Mouse (Mus musculus) embryonic facial prominence, embryonic 14.5 days (tissue): ENCODE data around the gene Gosr2. TPM values are rescaled to one million over a fixed set of nuclear protein-coding genes. Genes with fewer than 3 reads are reported as not detected.
"Not testable (repeated sequence)": the region's sequence is repeated elsewhere in the genome, so short reads cannot be mapped to it uniquely, and the experiment has no call there.

Experiments
- ATAC-seq: fragments of 200-750 bp; cut with Nextera tagmentation; 2 replicates; pipeline ENCODE4 v1.8.0; 2017; ENCODE audit warnings: low read depth, moderate number of reproducible peaks, moderate TSS enrichment
- DNase-seq: peaks from one replicate; pipeline ENCODE4 v3.0.0-alpha.2; 2015; ENCODE audit warnings: low spot score
- H3K27ac ChIP-seq: fragments of 300-500 bp; sonication (generic); replicated peaks from 2 replicates; pipeline ENCODE4 v1.5.1; 2014; ENCODE audit warnings: low read depth, mild to moderate bottlenecking, low read length, moderate library complexity
- H3K27me3 ChIP-seq: fragments of 300-500 bp; sonication (generic); replicated peaks from 2 replicates; pipeline ENCODE4 v1.6.1; 2014; ENCODE audit warnings: low read length; ENCODE audit not compliant: control insufficient read depth, insufficient read depth
- H3K36me3 ChIP-seq: fragments of 300-500 bp; sonication (generic); 2 replicates; pipeline ENCODE4 v1.6.1; 2014; ENCODE audit warnings: low read length, mixed read lengths; ENCODE audit not compliant: control insufficient read depth, insufficient read depth
- H3K4me1 ChIP-seq: fragments of 300-500 bp; sonication (generic); 2 replicates; pipeline ENCODE4 v1.6.1; 2014; ENCODE audit warnings: antibody characterized with exemption, low read length; ENCODE audit not compliant: control insufficient read depth, insufficient read depth
- H3K4me2 ChIP-seq: fragments of 300-500 bp; sonication (generic); 2 replicates; pipeline ENCODE4 v1.6.1; 2014; ENCODE audit warnings: low read depth, mild to moderate bottlenecking, low read length, moderate library complexity, mixed read lengths
- H3K4me3 ChIP-seq: fragments of 300-500 bp; sonication (generic); 2 replicates; pipeline ENCODE4 v1.5.1; 2014; ENCODE audit warnings: low read depth, mild to moderate bottlenecking, low read length
- H3K9ac ChIP-seq: fragments of 300-500 bp; sonication (generic); 2 replicates; pipeline ENCODE4 v1.6.1; 2014; ENCODE audit warnings: low read depth, mild to moderate bottlenecking, low read length, moderate library complexity, mixed read lengths
- H3K9me3 ChIP-seq: fragments of 300-500 bp; sonication (generic); 2 replicates; pipeline ENCODE4 v1.6.1; 2016; ENCODE audit warnings: low read length; ENCODE audit not compliant: control insufficient read depth
- WGBS: fragments of 180-500 bp; shearing (Covaris S2); extraction: QIAGEN DNeasy Blood & Tissue Kit; methylation state at CpG from one replicate; pipeline ENCODE4 v1.1.7; 2014; 5-methylcytosine and 5-hydroxymethylcytosine counted together
- polyA plus RNA-seq: library from polyadenylated mRNA; unstranded; fragments of >200 nt; fragmentation: Nextera tagmentation; extraction: Ambion mirVana; gene quantifications from 2 replicates; pipeline ENCODE4 v1.2.1, GENCODE M21; 2014

The Gosr2 gene
- polyA plus RNA-seq, 1 experiment from 2014 or later, result 93.7 TPM

- WGBS, result 81% methylated on average over 7 of the region's 7 CpGs
- no peaks in the 10 kb centered on the region for H3K27me3 ChIP-seq
- no peaks in the 10 kb centered on the region for H3K4me1 ChIP-seq
- H3K27ac ChIP-seq, result no peak overlapping the region
- peaks cover 85% of the 10 kb centered on the region for H3K36me3 ChIP-seq
- ATAC-seq (no peak), DNase-seq (no peak)
- H3K4me3 ChIP-seq, result no peak overlapping the region
- no peaks in the 10 kb centered on the region for H3K9me3 ChIP-seq
- no peak overlapping the region for H3K9ac ChIP-seq
- no peak overlapping the region for H3K4me2 ChIP-seq
Measured at GRCm38 (mm10) chr11:103685261-103685736, 12.4 kb downstream of the Gosr2 start.

- H3K9me3 ChIP-seq, result no peaks in the 10 kb centered on the region
Measured at GRCm38 (mm10) chr11:103683667-103684334, 13.9 kb downstream of the Gosr2 start.

GRCm38 (mm10) chr11:103677042-103677441 lies 20.7 kb downstream of the Gosr2 start:
- ATAC-seq, H3K4me2 ChIP-seq, H3K27ac ChIP-seq, H3K9me3 ChIP-seq, H3K27me3 ChIP-seq, H3K4me3 ChIP-seq, H3K4me1 ChIP-seq, H3K9ac ChIP-seq, DNase-seq: not testable (repeated sequence)
- WGBS, result 35% methylated on average over 2 of the region's 2 CpGs
- H3K36me3 ChIP-seq, result peaks cover 51% of the 10 kb centered on the region

More at GRCm38 (mm10) chr11:103683667-103684334, 13.9 kb downstream of the Gosr2 start:
- Histone ChIP-seq H3K4me1 (no peaks in the 10 kb centered on the region), H3K4me2 (no peak overlapping the region), H3K36me3 (peaks cover 96% of the 10 kb centered on the region), H3K9ac (no peak overlapping the region), H3K4me3 (no peak overlapping the region), H3K27ac (no peak overlapping the region), H3K27me3 (no peaks in the 10 kb centered on the region)
- no peak for DNase-seq
- 83% methylated on average over 11 of the region's 11 CpGs for WGBS
- no peak for ATAC-seq

- no peak overlapping the region for H3K4me3 ChIP-seq
- no peak overlapping the region for H3K27ac ChIP-seq
- 37% methylated on average over 3 of the region's 3 CpGs for WGBS
- no peak overlapping the region for H3K9ac ChIP-seq
- H3K4me2 ChIP-seq, result no peak overlapping the region
- peaks cover 37% of the 10 kb centered on the region for H3K36me3 ChIP-seq
- no peaks in the 10 kb centered on the region for H3K9me3 ChIP-seq
- H3K4me1 ChIP-seq, result no peaks in the 10 kb centered on the region
- ATAC-seq (no peak), DNase-seq (peak; percentile 65)
- H3K27me3 ChIP-seq, result no peaks in the 10 kb centered on the region
Measured at GRCm38 (mm10) chr11:103675556-103675955, 22.1 kb downstream of the Gosr2 start.

GRCm38 (mm10) chr11:103666907-103667426 lies 30.7 kb downstream of the Gosr2 start:
- Histone ChIP-seq H3K4me1 (peaks cover 10% of the 10 kb centered on the region; the same call in 1 of the 2 replicates), H3K4me3 (no peak overlapping the region), H3K9ac (no peak overlapping the region), H3K36me3 (no peaks in the 10 kb centered on the region), H3K27ac (no peak overlapping the region), H3K9me3 (no peaks in the 10 kb centered on the region), H3K27me3 (no peaks in the 10 kb centered on the region), H3K4me2 (no peak overlapping the region)
- DNase-seq (no peak), ATAC-seq (no peak)
- 53% methylated on average over 13 of the region's 13 CpGs for WGBS

- peak; percentile 41; the same call in 1 of the 2 replicates for ATAC-seq
- H3K9me3 ChIP-seq, result no peaks in the 10 kb centered on the region
- no peak overlapping the region for H3K27ac ChIP-seq
- H3K36me3 ChIP-seq, result no peaks in the 10 kb centered on the region
- peak; percentile 47 for DNase-seq
- no peak overlapping the region for H3K4me3 ChIP-seq
- H3K9ac ChIP-seq, result no peak overlapping the region
- 21% methylated on average over 10 of the region's 10 CpGs for WGBS
- H3K4me2 ChIP-seq, result no peak overlapping the region
- H3K4me1 ChIP-seq, result peaks cover 10% of the 10 kb centered on the region; the same call in 1 of the 2 replicates
- no peaks in the 10 kb centered on the region for H3K27me3 ChIP-seq
Measured at GRCm38 (mm10) chr11:103666181-103666906, 31.4 kb downstream of the Gosr2 start.

GRCm38 (mm10) chr11:103665695-103666094 lies 32.0 kb downstream of the Gosr2 start:
- no peaks in the 10 kb centered on the region for H3K9me3 ChIP-seq
- peak; percentile 9; the same call in 1 of the 2 replicates for ATAC-seq
- no peaks in the 10 kb centered on the region for H3K27me3 ChIP-seq
- WGBS, result 36% methylated on average over 1 of the region's 1 CpGs
- H3K36me3 ChIP-seq, result no peaks in the 10 kb centered on the region
- H3K9ac ChIP-seq, result no peak overlapping the region
- no peak for DNase-seq
- H3K4me3 ChIP-seq, result no peak overlapping the region
- H3K27ac ChIP-seq, result no peak overlapping the region
- H3K4me2 ChIP-seq, result no peak overlapping the region
- H3K4me1 ChIP-seq, result peaks cover 10% of the 10 kb centered on the region; the same call in 1 of the 2 replicates

GRCm38 (mm10) chr11:103663119-103663518 lies 34.6 kb downstream of the Gosr2 start:
- no peaks in the 10 kb centered on the region for H3K36me3 ChIP-seq
- no peak overlapping the region for H3K4me3 ChIP-seq
- H3K4me2 ChIP-seq, result no peak overlapping the region
- 82% methylated on average over 8 of the region's 8 CpGs for whole genome bisulfite sequencing
- H3K27me3 ChIP-seq, result no peaks in the 10 kb centered on the region
- no peak for DNase-seq
- ATAC-seq, result no peak
- H3K4me1 ChIP-seq, result peaks cover 10% of the 10 kb centered on the region; the same call in 1 of the 2 replicates
- H3K9me3 ChIP-seq, result no peaks in the 10 kb centered on the region
- no peak overlapping the region for H3K27ac ChIP-seq
- no peak overlapping the region for H3K9ac ChIP-seq
